Mouse (Mus musculus) neutrophil, adult 83 days (primary cell): ENCODE results near the gene 4930512M02Rik. TPM values are rescaled to one million over a fixed set of nuclear protein-coding genes. Genes with fewer than 3 reads are reported as not detected.

Source experiments
- total RNA-seq, 2 experiments: library from RNA; stranded (reverse); gene quantifications; one replicate each; pipeline ENCODE4 v1.2.4; 2023

The 4930512M02Rik gene
- not detected for total RNA-seq

DNA sequence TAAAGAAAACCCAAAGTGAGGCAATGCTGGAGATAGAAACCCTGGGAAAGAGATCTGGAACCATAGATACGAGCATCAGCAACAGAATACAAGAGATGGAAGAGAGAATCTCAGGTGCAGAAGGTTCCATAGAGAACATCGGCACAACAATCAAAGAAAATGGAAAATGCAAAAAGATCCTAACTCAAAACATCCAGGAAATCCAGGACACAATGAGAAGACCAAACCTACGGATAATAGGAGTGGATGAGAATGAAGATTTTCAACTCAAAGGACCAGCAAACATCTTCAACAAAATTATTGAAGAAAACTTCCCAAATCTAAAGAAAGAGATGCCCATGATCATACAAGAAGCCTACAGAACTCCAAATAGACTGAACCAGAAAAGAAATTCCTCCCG is at the start of gene 4930512M02Rik:
4930512M02Rik (minus strand) TSS at position 101 of the 400 bp plus-strand sequence.

Other genes starting within 250 kb of the 4930512M02Rik start
- gene Spata48, start 165.7 kb downstream of the 4930512M02Rik start, total RNA-seq, result 1 to 10 TPM in 1 of 2 experiments, under 1 TPM in 1; 0.48 to 1.4 TPM
- gene Zpbp, start 165.4 kb downstream of the 4930512M02Rik start, total RNA-seq, result under 1 TPM; 0.33 to 0.46 TPM
- 100 to 1,000 TPM; 221 TPM for gene Ikzf1, start 57.2 kb upstream of the 4930512M02Rik start, total RNA-seq
- gene Fignl1, start 181.1 kb upstream of the 4930512M02Rik start, total RNA-seq, result 10 to 100 TPM; 20.3 to 21.4 TPM